Mouse (Mus musculus): Measurements from ENCODE around the gene 2210010C04Rik. TPM values are rescaled to one million over a fixed set of nuclear protein-coding genes. Genes with fewer than 3 reads are reported as not detected.

Gene 2210010C04Rik
- polyA plus RNA-seq, 1 experiment from 2014 or later: not detected

DNA sequence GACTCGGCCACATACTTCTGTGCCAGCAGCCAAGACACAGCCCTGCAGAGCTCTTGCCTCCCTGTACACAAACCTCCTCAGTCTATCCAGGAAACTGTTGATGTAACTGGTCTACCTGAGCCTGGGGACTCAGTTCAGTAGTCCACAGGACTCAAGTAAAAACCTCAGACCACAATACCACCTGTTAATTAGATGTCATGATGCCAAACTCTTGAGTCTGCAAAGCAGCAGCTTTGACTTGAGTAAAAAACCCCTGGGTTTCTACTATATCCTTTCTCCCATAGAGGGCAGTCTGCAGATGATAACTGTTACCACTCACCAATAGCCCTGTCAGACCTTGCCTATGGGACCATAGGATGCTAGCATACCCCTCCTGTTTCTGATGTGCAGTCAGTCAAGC, 12.7 kb upstream of the 2210010C04Rik start:
- Histone ChIP-seq H3K27ac (no peak overlapping the region), H3K9me3 (no peaks in the 10 kb centered on the region), H3K27me3 (no peaks in the 10 kb centered on the region), H3K4me2 (no peak overlapping the region), H3K9ac (no peak overlapping the region), H3K4me3 (no peak overlapping the region), H3K4me1 (no peaks in the 10 kb centered on the region), H3K36me3 (no peaks in the 10 kb centered on the region)
- no peak for ATAC-seq (ENCODE audit: insufficient number of reproducible peaks, low FRiP score, low TSS enrichment, low read depth)
- 80% methylated on average over 1 of the region's 1 CpGs for WGBS

GRCm38 (mm10) chr6:41047202-41047601, 11.9 kb upstream of the 2210010C04Rik start:
- no peak overlapping the region for H3K4me2 ChIP-seq
- H3K9ac ChIP-seq: no peak overlapping the region
- no peak for ATAC-seq (ENCODE audit: insufficient number of reproducible peaks, low FRiP score, low TSS enrichment, low read depth)
- H3K9me3 ChIP-seq: no peaks in the 10 kb centered on the region
- H3K27ac ChIP-seq: no peak overlapping the region
- 83% methylated on average over 1 of the region's 1 CpGs for WGBS
- no peaks in the 10 kb centered on the region for H3K27me3 ChIP-seq
- no peaks in the 10 kb centered on the region for H3K36me3 ChIP-seq
- no peaks in the 10 kb centered on the region for H3K4me1 ChIP-seq
- H3K4me3 ChIP-seq: no peak overlapping the region

DNA sequence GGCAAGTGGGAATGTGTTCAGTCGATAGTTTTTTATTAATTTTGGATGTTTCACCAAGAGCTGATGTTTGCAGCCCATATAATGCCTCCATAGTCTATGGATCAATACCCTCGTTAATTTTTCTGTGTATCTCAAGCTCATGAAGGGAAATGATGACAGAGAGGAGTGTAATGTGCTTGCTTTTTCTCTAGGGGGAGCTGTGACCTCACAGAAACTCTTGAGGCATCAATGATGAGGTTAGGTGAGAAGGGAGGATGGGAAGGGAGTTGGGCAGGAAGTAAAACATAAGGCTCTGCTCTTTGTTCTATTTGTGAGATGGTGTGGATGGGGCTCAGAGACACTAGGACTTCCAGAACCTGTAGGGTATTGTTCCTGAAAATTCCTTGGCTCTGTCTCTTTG, 11.2 kb upstream of the 2210010C04Rik start:
- WGBS: 64% methylated on average over 2 of the region's 2 CpGs

GRCm38 (mm10) chr6:41044753-41045152, 9.4 kb upstream of the 2210010C04Rik start:
- Histone ChIP-seq H3K27ac (no peak overlapping the region), H3K27me3 (no peaks in the 10 kb centered on the region), H3K4me2 (no peak overlapping the region), H3K4me3 (no peak overlapping the region), H3K9me3 (no peaks in the 10 kb centered on the region), H3K36me3 (no peaks in the 10 kb centered on the region), H3K4me1 (no peaks in the 10 kb centered on the region), H3K9ac (no peak overlapping the region)
- no peak for ATAC-seq (ENCODE audit: insufficient number of reproducible peaks, low FRiP score, low TSS enrichment, low read depth)
- WGBS: 83% methylated on average over 1 of the region's 1 CpGs

More for the DNA sequence above, 11.2 kb upstream of the 2210010C04Rik start:
- Histone ChIP-seq H3K27ac (no peak overlapping the region), H3K27me3 (no peaks in the 10 kb centered on the region), H3K4me2 (no peak overlapping the region), H3K4me3 (no peak overlapping the region), H3K9ac (no peak overlapping the region), H3K36me3 (no peaks in the 10 kb centered on the region), H3K9me3 (no peaks in the 10 kb centered on the region), H3K4me1 (no peaks in the 10 kb centered on the region)
- ATAC-seq (ENCODE audit: insufficient number of reproducible peaks, low FRiP score, low TSS enrichment, low read depth): no peak

- no peak for ATAC-seq (ENCODE audit: insufficient number of reproducible peaks, low FRiP score, low TSS enrichment, low read depth)
- H3K4me2 ChIP-seq: no peak overlapping the region
- H3K4me1 ChIP-seq: no peaks in the 10 kb centered on the region
- no peaks in the 10 kb centered on the region for H3K36me3 ChIP-seq
- H3K27me3 ChIP-seq: no peaks in the 10 kb centered on the region
- WGBS: 68% methylated on average over 1 of the region's 1 CpGs
- no peak overlapping the region for H3K27ac ChIP-seq
- H3K9me3 ChIP-seq: no peaks in the 10 kb centered on the region
- H3K9ac ChIP-seq: no peak overlapping the region
- H3K4me3 ChIP-seq: no peak overlapping the region
Measured at GRCm38 (mm10) chr6:41044314-41044713, 9.0 kb upstream of the 2210010C04Rik start.

- ATAC-seq (ENCODE audit: insufficient number of reproducible peaks, low FRiP score, low TSS enrichment, low read depth): no peak
- H3K27ac ChIP-seq: no peak overlapping the region
Measured at GRCm38 (mm10) chr6:41032802-41033201, 2.5 kb downstream of the 2210010C04Rik start.

DNA sequence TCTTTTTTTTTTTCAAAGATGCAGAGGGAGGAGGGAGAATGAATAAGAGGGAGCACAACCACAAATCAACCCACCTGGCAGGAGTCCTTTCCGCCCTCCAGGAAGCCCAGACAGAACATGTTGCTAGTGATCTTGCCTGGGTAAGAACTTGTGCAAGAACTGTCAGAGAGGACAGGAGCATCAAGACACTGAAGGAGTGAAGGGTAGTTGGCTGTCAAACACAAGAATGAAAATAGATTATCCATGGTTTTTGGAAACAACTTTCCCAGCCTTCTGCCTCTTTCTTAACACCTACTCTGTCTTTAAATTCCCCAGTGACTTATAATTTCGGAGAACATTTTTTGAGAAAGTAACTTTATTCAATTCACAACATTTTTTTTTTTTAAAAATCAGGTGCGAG, 3.1 kb downstream of the 2210010C04Rik start:
- 76% methylated on average over 3 of the region's 3 CpGs for WGBS
- Histone ChIP-seq H3K9me3 (no peaks in the 10 kb centered on the region), H3K4me3 (no peak overlapping the region), H3K4me2 (no peak overlapping the region), H3K27me3 (no peaks in the 10 kb centered on the region), H3K4me1 (no peaks in the 10 kb centered on the region), H3K36me3 (no peaks in the 10 kb centered on the region), H3K9ac (no peak overlapping the region), H3K27ac (no peak overlapping the region)
- ATAC-seq (ENCODE audit: insufficient number of reproducible peaks, low FRiP score, low TSS enrichment, low read depth): no peak

More at GRCm38 (mm10) chr6:41032802-41033201, 2.5 kb downstream of the 2210010C04Rik start:
- H3K4me1 ChIP-seq: no peaks in the 10 kb centered on the region
- no peak overlapping the region for H3K4me3 ChIP-seq
- H3K36me3 ChIP-seq: no peaks in the 10 kb centered on the region
- WGBS: 82% methylated on average over 6 of the region's 6 CpGs
- no peaks in the 10 kb centered on the region for H3K27me3 ChIP-seq
- H3K9ac ChIP-seq: no peak overlapping the region
- no peaks in the 10 kb centered on the region for H3K9me3 ChIP-seq
- H3K4me2 ChIP-seq: no peak overlapping the region

DNA sequence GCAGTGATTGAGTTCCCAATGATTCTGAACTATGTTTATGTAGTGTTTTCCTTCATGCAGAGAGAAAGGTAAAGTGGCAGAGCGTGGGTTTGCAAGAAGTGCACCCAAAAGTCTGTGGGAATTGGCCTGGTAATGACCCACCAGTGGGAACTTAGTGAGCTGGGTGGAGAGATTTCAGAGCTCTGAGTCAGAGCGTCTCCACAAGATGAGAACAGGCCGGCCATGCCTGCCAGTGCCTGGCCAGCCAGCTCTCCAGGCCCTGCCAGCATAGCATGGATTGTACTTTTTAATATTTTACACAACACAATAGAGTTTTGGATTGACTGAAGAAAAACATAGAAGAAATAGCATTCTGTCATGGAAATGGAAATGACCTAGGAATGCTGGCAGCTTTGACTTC, 4.5 kb downstream of the 2210010C04Rik start:
- Histone ChIP-seq H3K27ac (no peak overlapping the region), H3K9me3 (no peaks in the 10 kb centered on the region), H3K4me3 (no peak overlapping the region), H3K27me3 (no peaks in the 10 kb centered on the region), H3K4me1 (no peaks in the 10 kb centered on the region), H3K9ac (no peak overlapping the region), H3K4me2 (no peak overlapping the region), H3K36me3 (no peaks in the 10 kb centered on the region)
- WGBS: 85% methylated on average over 3 of the region's 3 CpGs
- ATAC-seq (ENCODE audit: insufficient number of reproducible peaks, low FRiP score, low TSS enrichment, low read depth): no peak

- H3K9me3 ChIP-seq: no peaks in the 10 kb centered on the region
- H3K4me3 ChIP-seq: no peak overlapping the region
- H3K9ac ChIP-seq: no peak overlapping the region
- no peak for ATAC-seq (ENCODE audit: insufficient number of reproducible peaks, low FRiP score, low TSS enrichment, low read depth)
- no peaks in the 10 kb centered on the region for H3K36me3 ChIP-seq
- no peaks in the 10 kb centered on the region for H3K27me3 ChIP-seq
- H3K27ac ChIP-seq: no peak overlapping the region
- no peaks in the 10 kb centered on the region for H3K4me1 ChIP-seq
- H3K4me2 ChIP-seq: no peak overlapping the region
- 45% methylated on average over 2 of the region's 2 CpGs for WGBS
Measured at GRCm38 (mm10) chr6:41027053-41027452, 8.3 kb downstream of the 2210010C04Rik start.

DNA sequence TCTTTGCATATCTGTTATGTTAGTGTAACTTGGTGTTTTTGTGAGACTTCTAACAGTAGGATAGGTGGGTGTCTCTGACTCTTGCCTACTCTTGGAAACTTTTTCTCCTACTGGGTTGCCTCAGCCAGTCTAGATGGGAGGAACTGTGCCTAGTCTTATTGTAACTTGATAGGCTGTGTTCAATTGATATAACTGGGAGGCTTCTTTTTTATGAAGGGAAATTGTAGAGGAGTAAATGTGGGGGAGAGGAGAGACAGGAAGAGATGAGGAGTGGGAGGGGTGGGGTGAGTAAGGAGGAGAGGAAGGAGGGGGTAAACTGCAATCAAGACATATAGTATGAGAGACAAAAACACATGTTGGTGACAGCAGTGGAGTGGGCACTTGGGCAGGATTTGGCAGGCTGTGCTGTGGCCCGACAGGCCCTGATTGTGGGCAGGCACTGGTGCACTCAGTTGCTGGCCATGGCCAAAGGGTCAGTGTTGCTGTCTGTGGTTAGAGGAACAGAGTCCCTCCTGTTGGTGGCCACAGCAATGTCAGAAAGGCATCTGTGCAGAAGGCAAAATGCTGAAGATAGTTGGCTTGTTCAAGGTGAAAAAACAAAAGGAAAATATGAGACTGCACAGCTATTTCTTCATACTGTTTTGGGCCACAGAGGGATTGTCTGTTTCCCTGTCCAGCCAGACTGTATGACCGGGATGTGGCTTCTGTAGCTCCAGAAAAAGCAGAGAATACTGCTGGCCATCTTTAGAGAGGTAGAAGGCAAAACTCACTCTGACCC, 9.2 kb downstream of the 2210010C04Rik start:
- Histone ChIP-seq H3K9me3 (no peaks in the 10 kb centered on the region), H3K4me1 (no peaks in the 10 kb centered on the region), H3K27ac (no peak overlapping the region), H3K9ac (no peak overlapping the region), H3K36me3 (no peaks in the 10 kb centered on the region), H3K27me3 (no peaks in the 10 kb centered on the region), H3K4me3 (no peak overlapping the region), H3K4me2 (no peak overlapping the region)
- ATAC-seq (ENCODE audit: insufficient number of reproducible peaks, low FRiP score, low TSS enrichment, low read depth): no peak
- 69% methylated on average over 2 of the region's 2 CpGs for WGBS

GRCm38 (mm10) chr6:41019140-41019539, 16.2 kb downstream of the 2210010C04Rik start:
- no peaks in the 10 kb centered on the region for H3K36me3 ChIP-seq
- 82% methylated on average over 2 of the region's 2 CpGs for WGBS
- H3K9me3 ChIP-seq: no peaks in the 10 kb centered on the region
- H3K4me3 ChIP-seq: no peak overlapping the region
- H3K9ac ChIP-seq: no peak overlapping the region
- H3K4me2 ChIP-seq: no peak overlapping the region
- no peak overlapping the region for H3K27ac ChIP-seq
- ATAC-seq (ENCODE audit: insufficient number of reproducible peaks, low FRiP score, low TSS enrichment, low read depth): no peak
- no peaks in the 10 kb centered on the region for H3K27me3 ChIP-seq
- no peaks in the 10 kb centered on the region for H3K4me1 ChIP-seq

DNA sequence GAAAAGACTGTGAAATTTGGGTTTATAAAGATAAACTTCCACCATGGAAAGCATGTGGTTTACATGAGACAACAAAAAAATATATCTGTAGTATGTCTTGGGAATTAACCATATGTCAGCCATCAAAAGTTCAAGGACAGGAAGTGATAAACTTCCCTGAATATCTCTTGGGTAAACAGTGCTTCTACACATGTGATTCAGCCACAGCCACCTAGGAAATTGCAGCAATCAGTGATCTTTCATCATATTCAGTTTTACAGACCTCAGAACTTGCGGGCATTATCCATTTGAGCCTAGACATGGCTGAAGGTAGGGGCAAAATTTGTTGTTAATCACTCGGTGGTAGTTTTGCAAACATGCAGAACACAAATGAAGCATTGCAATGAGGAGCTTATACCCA, 16.7 kb downstream of the 2210010C04Rik start:
- 81% methylated on average over 2 of the region's 2 CpGs for WGBS
- ATAC-seq (ENCODE audit: insufficient number of reproducible peaks, low FRiP score, low TSS enrichment, low read depth): no peak

DNA sequence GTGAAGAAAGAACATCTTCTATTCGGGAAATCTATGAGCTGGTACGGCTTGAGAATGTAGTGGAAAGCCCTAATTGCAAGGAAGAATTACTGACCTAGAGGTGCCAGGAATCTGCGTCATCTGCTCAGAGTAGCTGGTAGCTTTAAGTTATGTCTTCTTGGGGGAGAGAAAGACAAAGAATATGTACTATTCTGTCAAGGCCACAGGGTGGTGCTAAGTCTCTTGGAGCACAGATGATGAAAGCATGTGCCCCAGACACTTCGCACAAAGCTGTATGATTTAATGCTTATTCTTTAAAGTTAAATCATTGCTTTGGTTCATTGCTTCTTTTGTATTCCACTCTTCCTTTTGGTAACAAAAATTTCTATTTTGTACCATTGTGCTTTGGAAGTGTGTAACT, 20.2 kb downstream of the 2210010C04Rik start:
- ATAC-seq (ENCODE audit: insufficient number of reproducible peaks, low FRiP score, low TSS enrichment, low read depth): no peak
- Histone ChIP-seq H3K9ac (no peak overlapping the region), H3K9me3 (no peaks in the 10 kb centered on the region), H3K27ac (no peak overlapping the region), H3K4me1 (no peaks in the 10 kb centered on the region), H3K36me3 (no peaks in the 10 kb centered on the region), H3K4me2 (no peak overlapping the region), H3K4me3 (no peak overlapping the region), H3K27me3 (no peaks in the 10 kb centered on the region)
- 76% methylated on average over 4 of the region's 4 CpGs for WGBS

More for the DNA sequence above, 16.7 kb downstream of the 2210010C04Rik start:
- H3K4me3 ChIP-seq: no peak overlapping the region
- H3K9ac ChIP-seq: no peak overlapping the region
- no peaks in the 10 kb centered on the region for H3K36me3 ChIP-seq
- H3K27me3 ChIP-seq: no peaks in the 10 kb centered on the region
- no peaks in the 10 kb centered on the region for H3K9me3 ChIP-seq
- H3K4me2 ChIP-seq: no peak overlapping the region
- H3K27ac ChIP-seq: no peak overlapping the region
- H3K4me1 ChIP-seq: no peaks in the 10 kb centered on the region
